Mouse (Mus musculus) stomach, postnatal 0 days (tissue): ENCODE measurements around the gene Epc2. TPM values are rescaled to one million over a fixed set of nuclear protein-coding genes. Genes with fewer than 3 reads are reported as not detected.

Experiments used
- ATAC-seq: fragments of 200-750 bp; cut with Nextera tagmentation; 2 replicates; pipeline ENCODE4 v1.8.0; 2017; ENCODE audit not compliant: low FRiP score, low TSS enrichment
- DNase-seq: peaks from one replicate; pipeline ENCODE4 v3.0.0-alpha.2; 2016; ENCODE audit warnings: low spot score
- H3K27ac ChIP-seq: fragments of 300-500 bp; sonication (generic); replicated peaks from 2 replicates; pipeline ENCODE4 v1.5.1; 2014; ENCODE audit warnings: mild to moderate bottlenecking, control low read depth
- H3K27me3 ChIP-seq: fragments of 300-500 bp; sonication (generic); 2 replicates; pipeline ENCODE4 v1.6.1; 2014; ENCODE audit warnings: low read length; ENCODE audit not compliant: control insufficient read depth, insufficient read depth
- H3K36me3 ChIP-seq: fragments of 300-500 bp; sonication (generic); 2 replicates; pipeline ENCODE4 v1.6.1; 2014; ENCODE audit warnings: low read length, mixed read lengths; ENCODE audit not compliant: control insufficient read depth, insufficient read depth
- H3K4me1 ChIP-seq: fragments of 300-500 bp; sonication (generic); replicated peaks from 2 replicates; pipeline ENCODE4 v1.6.1; 2014; ENCODE audit warnings: antibody characterized with exemption; ENCODE audit not compliant: control insufficient read depth, insufficient read depth
- H3K4me2 ChIP-seq: fragments of 300-500 bp; sonication (generic); replicated peaks from 2 replicates; pipeline ENCODE4 v1.6.1; 2014; ENCODE audit warnings: low read depth, mild to moderate bottlenecking, control low read depth, moderate library complexity
- H3K4me3 ChIP-seq: fragments of 300-500 bp; sonication (generic); 2 replicates; pipeline ENCODE4 v1.5.1; 2014; ENCODE audit warnings: low read depth, low read length, control low read depth
- H3K9ac ChIP-seq: fragments of 300-500 bp; sonication (generic); 2 replicates; pipeline ENCODE4 v1.6.1; 2014; ENCODE audit warnings: mild to moderate bottlenecking, low read length, control low read depth, mixed read lengths
- H3K9me3 ChIP-seq: fragments of 300-500 bp; sonication (generic); 2 replicates; pipeline ENCODE4 v1.6.1; 2016; ENCODE audit warnings: low read length; ENCODE audit not compliant: control insufficient read depth
- CTCF ChIP-seq: IDR thresholded peaks from 2 replicates; pipeline ENCODE4 v1.5.1; 2016; ENCODE audit warnings: antibody characterized with exemption, low read depth, mild to moderate bottlenecking, moderate library complexity
- EP300 ChIP-seq: optimal IDR thresholded peaks from 2 replicates; pipeline ENCODE3; 2016; ENCODE audit warnings: antibody characterized with exemption
- WGBS: fragments of 180-500 bp; shearing (Covaris S2); extraction: QIAGEN DNeasy Blood & Tissue Kit; methylation state at CpG from one replicate; pipeline ENCODE4 v1.1.7; 2014; 5-methylcytosine and 5-hydroxymethylcytosine counted together
- polyA plus RNA-seq: library from polyadenylated mRNA; unstranded; fragments of >200 nt; fragmentation: Nextera tagmentation; extraction: Ambion mirVana; gene quantifications from 2 replicates; pipeline ENCODE4 v1.2.1, GENCODE M21; 2015

Gene Epc2
- polyA plus RNA-seq, 1 experiment from 2014 or later, result 2.8 TPM

- no peaks in the 10 kb centered on the region for H3K4me1 ChIP-seq
- no peak for ATAC-seq
- WGBS, result 61% methylated on average over 10 of the region's 10 CpGs
- H3K4me2 ChIP-seq, result no peak overlapping the region
- H3K4me3 ChIP-seq, result no peak overlapping the region
- no peak for DNase-seq
- no peak for TF ChIP-seq CTCF
- TF ChIP-seq EP300, result no peak
- no peaks in the 10 kb centered on the region for H3K36me3 ChIP-seq
- no peak overlapping the region for H3K9ac ChIP-seq
- no peak overlapping the region for H3K27ac ChIP-seq
- no peaks in the 10 kb centered on the region for H3K27me3 ChIP-seq
- no peaks in the 10 kb centered on the region for H3K9me3 ChIP-seq
Observed at GRCm38 (mm10) chr2:49562688-49563350, 111.5 kb downstream of the Epc2 start.

- Histone ChIP-seq H3K9me3 (no peaks in the 10 kb centered on the region), H3K27ac (no peak overlapping the region), H3K9ac (no peak overlapping the region), H3K4me3 (no peak overlapping the region), H3K4me2 (no peak overlapping the region), H3K4me1 (no peaks in the 10 kb centered on the region), H3K36me3 (no peaks in the 10 kb centered on the region), H3K27me3 (no peaks in the 10 kb centered on the region)
- DNase-seq (no peak), ATAC-seq (peak; percentile 38; the same call in 1 of the 2 replicates)
- TF ChIP-seq CTCF (no peak), EP300 (no peak)
- 49% methylated on average over 16 of the region's 16 CpGs for WGBS
Observed at GRCm38 (mm10) chr2:49569862-49570777, 118.8 kb downstream of the Epc2 start.

- Histone ChIP-seq H3K4me3 (no peak overlapping the region), H3K36me3 (no peaks in the 10 kb centered on the region), H3K27me3 (no peaks in the 10 kb centered on the region), H3K4me1 (no peaks in the 10 kb centered on the region), H3K9me3 (no peaks in the 10 kb centered on the region), H3K9ac (no peak overlapping the region), H3K27ac (no peak overlapping the region), H3K4me2 (no peak overlapping the region)
- ATAC-seq (no peak), DNase-seq (no peak)
- no peak for TF ChIP-seq CTCF
- TF ChIP-seq EP300, result no peak
- WGBS, result 45% methylated on average over 6 of the region's 6 CpGs
Observed at GRCm38 (mm10) chr2:49570778-49571101, 119.5 kb downstream of the Epc2 start.

- Histone ChIP-seq H3K9me3 (no peaks in the 10 kb centered on the region), H3K4me2 (no peak overlapping the region), H3K9ac (no peak overlapping the region), H3K4me1 (no peaks in the 10 kb centered on the region), H3K36me3 (no peaks in the 10 kb centered on the region), H3K27ac (no peak overlapping the region), H3K4me3 (no peak overlapping the region), H3K27me3 (no peaks in the 10 kb centered on the region)
- no peak for ATAC-seq
- no peak for DNase-seq
- no peak for TF ChIP-seq EP300
- TF ChIP-seq CTCF, result no peak
- WGBS, result 73% methylated on average over 11 of the region's 11 CpGs
Observed at GRCm38 (mm10) chr2:49571159-49571920, 120.1 kb downstream of the Epc2 start.

- no peak overlapping the region for H3K4me3 ChIP-seq
- DNase-seq (no peak), ATAC-seq (no peak)
- TF ChIP-seq CTCF, result no peak
- TF ChIP-seq EP300, result no peak
- no peak overlapping the region for H3K4me2 ChIP-seq
- H3K27ac ChIP-seq, result no peak overlapping the region
- H3K27me3 ChIP-seq, result no peaks in the 10 kb centered on the region
- H3K4me1 ChIP-seq, result no peaks in the 10 kb centered on the region
- no peaks in the 10 kb centered on the region for H3K9me3 ChIP-seq
- H3K36me3 ChIP-seq, result no peaks in the 10 kb centered on the region
- WGBS, result 60% methylated on average over 12 of the region's 12 CpGs
- H3K9ac ChIP-seq, result no peak overlapping the region
Observed at GRCm38 (mm10) chr2:49572111-49572642, 120.9 kb downstream of the Epc2 start.
